Mouse (Mus musculus): ENCODE results near the gene Qpct. TPM values are rescaled to one million over a fixed set of nuclear protein-coding genes. Genes with fewer than 3 reads are reported as not detected.
"Not testable (repeated sequence)": the region's sequence is repeated elsewhere in the genome, so short reads cannot be mapped to it uniquely, and the experiment has no call there.

Qpct gene
- total RNA-seq, 2 experiments from 2014 or later: 16.3 to 18.8 TPM

- peak; percentile 65 to 84 for DNase-seq (ENCODE audit: low spot score in 2 of 2)
Measured at GRCm38 (mm10) chr17:79069766-79070480, 18.2 kb downstream of the Qpct start.

GRCm38 (mm10) chr17:79071951-79072350 lies 20.2 kb downstream of the Qpct start:
- DNase-seq (ENCODE audit: low spot score in 2 of 2): no peak

- no peak for DNase-seq (ENCODE audit: low spot score in 2 of 2)
Measured at GRCm38 (mm10) chr17:79076974-79077847, 25.5 kb downstream of the Qpct start.

- no peak for DNase-seq (ENCODE audit: low spot score in 2 of 2)
Measured at GRCm38 (mm10) chr17:79077848-79078146, 26.1 kb downstream of the Qpct start.

- no peak for DNase-seq (ENCODE audit: low spot score in 2 of 2)
Measured at GRCm38 (mm10) chr17:79078248-79078647, 26.5 kb downstream of the Qpct start.

GRCm38 (mm10) chr17:79091710-79092109 lies 40.0 kb downstream of the Qpct start:
- DNase-seq (ENCODE audit: low spot score in 2 of 2): no peak

- DNase-seq (ENCODE audit: low spot score in 2 of 2): no peak
Measured at GRCm38 (mm10) chr17:79093286-79093975, 41.7 kb downstream of the Qpct start.

GRCm38 (mm10) chr17:79095624-79096023 lies 43.9 kb downstream of the Qpct start:
- DNase-seq (ENCODE audit: low spot score in 2 of 2): no peak

- no peak for DNase-seq (ENCODE audit: low spot score in 2 of 2)
Measured at GRCm38 (mm10) chr17:79099866-79100265, 48.2 kb downstream of the Qpct start.

GRCm38 (mm10) chr17:79108238-79108637 lies 56.5 kb downstream of the Qpct start:
- no peak for DNase-seq (ENCODE audit: low spot score in 2 of 2)

GRCm38 (mm10) chr17:79109576-79109975 lies 57.9 kb downstream of the Qpct start:
- no peak for DNase-seq (ENCODE audit: low spot score in 2 of 2)

GRCm38 (mm10) chr17:79110936-79111348 lies 59.2 kb downstream of the Qpct start:
- DNase-seq (ENCODE audit: low spot score in 2 of 2): peak; percentile 47 to 69

GRCm38 (mm10) chr17:79115248-79115647 lies 63.5 kb downstream of the Qpct start:
- not testable (repeated sequence) for DNase-seq (ENCODE audit: low spot score in 2 of 2)

GRCm38 (mm10) chr17:79119066-79119465 lies 67.4 kb downstream of the Qpct start:
- no peak for DNase-seq (ENCODE audit: low spot score in 2 of 2)

- no peak for DNase-seq (ENCODE audit: low spot score in 2 of 2)
Measured at GRCm38 (mm10) chr17:79120269-79120668, 68.6 kb downstream of the Qpct start.

- no peak for DNase-seq (ENCODE audit: low spot score in 2 of 2)
Measured at GRCm38 (mm10) chr17:79133740-79134139, 82.0 kb downstream of the Qpct start.

GRCm38 (mm10) chr17:79135826-79136225 lies 84.1 kb downstream of the Qpct start:
- DNase-seq (ENCODE audit: low spot score in 2 of 2): no peak

GRCm38 (mm10) chr17:79136401-79136800 lies 84.7 kb downstream of the Qpct start:
- peak in 1 of 2 experiments; percentile 1 for DNase-seq (ENCODE audit: low spot score in 2 of 2)

Measured in layer of hippocampus, postnatal 14 days (tissue).